Mouse (Mus musculus) megakaryocyte, embryonic 14.5 days (primary cell): ENCODE results near the gene Aph1a.

Experiments
- FLI1 ChIP-seq: IDR thresholded peaks from 2 replicates; pipeline ENCODE4 v1.6.1; 2012; ENCODE audit warnings: low read length, inconsistent platforms, mixed read lengths
- GATA1 ChIP-seq: IDR thresholded peaks from 3 replicates; pipeline ENCODE4 v1.6.1; 2012; ENCODE audit warnings: mixed read lengths, low read length, inconsistent platforms, borderline replicate concordance

GRCm38 (mm10) chr3:95887596-95887995, 6.2 kb upstream of the Aph1a start:
- TF ChIP-seq GATA1 (no peak), FLI1 (no peak)
